ENCODE assay signal across 19 mouse cellular contexts in genomic region chr6:115225519-115225918, GRCm38 (mm10). TPM values are rescaled to one million over a fixed set of nuclear protein-coding genes. Genes with fewer than 3 reads are reported as not detected.
DNase-seq lines count a peak whose midpoint lies in the region; ATAC-seq and TF ChIP-seq lines count a peak whose summit lies in the region.
"Had no signal": no experiment of that assay in that cellular context is flagged by ENCODE, and none has a peak within 500 bp of the region (broad histone marks: within the 10 kb centered on the region; RNA-seq: fewer than 3 reads in every experiment).

No protein-coding gene starts in this region.

- TF ChIP-seq POLR2A in thymus, adult 2 months (IDR thresholded peaks at IDR 0.05; ENCODE audit: control insufficient read depth, extremely low read depth, insufficient read depth, low read length, poor library complexity): no peak

- no peaks in the 10 kb centered on the region for H3K4me1 ChIP-seq in forebrain, embryonic 14.5 days (ENCODE audit: control insufficient read depth, insufficient read depth, low read length)
- no peaks in the 10 kb centered on the region for H3K4me1 ChIP-seq in forebrain, embryonic 12.5 days
- H3K4me1 ChIP-seq in thymus, adult 2 months (replicated peaks; ENCODE audit: control insufficient read depth, insufficient read depth, low read length): no peaks in the 10 kb centered on the region

- no peaks in the 10 kb centered on the region for H3K36me3 ChIP-seq in forebrain, embryonic 14.5 days (ENCODE audit: control insufficient read depth, insufficient read depth, low read length)
- H3K36me3 ChIP-seq in forebrain, embryonic 12.5 days (replicated peaks): no peaks in the 10 kb centered on the region
- no peaks in the 10 kb centered on the region for H3K36me3 ChIP-seq in thymus, adult 2 months (ENCODE audit: control insufficient read depth, insufficient read depth, low read length)
- H3K36me3 ChIP-seq: G1E had no signal

- no peak for TF ChIP-seq CTCF in thymus, adult 2 months (IDR thresholded peaks at IDR 0.05; ENCODE audit: borderline replicate concordance, control insufficient read depth, extremely low read depth, insufficient read depth, low read length, poor library complexity)

- ATAC-seq in forebrain, embryonic 14.5 days: no peak
- no peak for ATAC-seq in forebrain, embryonic 12.5 days (ENCODE audit: low FRiP score)
- ATAC-seq: activated CD4-positive, CD25-positive, alpha-beta regulatory T cell, adult 4 months had no signal

- H3K4me3 ChIP-seq in forebrain, embryonic 14.5 days (ENCODE audit: low read depth, low read length): no peak overlapping the region
- H3K4me3 ChIP-seq in forebrain, embryonic 12.5 days (replicated peaks): no peak overlapping the region
- H3K4me3 ChIP-seq in thymus, adult 2 months (ENCODE audit: control insufficient read depth, insufficient read depth, low read length): no peak overlapping the region
- H3K4me3 ChIP-seq: erythroblast, embryonic 14.5 days had no signal

- no peaks in the 10 kb centered on the region for H3K9me3 ChIP-seq in forebrain, embryonic 14.5 days (replicated peaks; ENCODE audit: control insufficient read depth, low read length)
- no peaks in the 10 kb centered on the region for H3K9me3 ChIP-seq in forebrain, embryonic 12.5 days
- H3K9me3 ChIP-seq: G1E had no signal

- no peaks in the 10 kb centered on the region for H3K27me3 ChIP-seq in forebrain, embryonic 14.5 days (replicated peaks; ENCODE audit: control insufficient read depth, insufficient read depth, low read length)
- no peaks in the 10 kb centered on the region for H3K27me3 ChIP-seq in forebrain, embryonic 12.5 days
- H3K27me3 ChIP-seq in thymus, adult 2 months (ENCODE audit: control insufficient read depth, insufficient read depth, low read length): no peaks in the 10 kb centered on the region

- 40% methylated on average over 3 of the region's 3 CpGs for WGBS in forebrain, embryonic 14.5 days
- WGBS in forebrain, embryonic 12.5 days: 69% methylated on average over 3 of the region's 3 CpGs
- 86% methylated on average over 3 of the region's 3 CpGs for WGBS in thymus, adult 2 months

- no peak overlapping the region for H3K27ac ChIP-seq in forebrain, embryonic 14.5 days (ENCODE audit: low read depth, low read length)
- no peak overlapping the region for H3K27ac ChIP-seq in forebrain, embryonic 12.5 days
- no peak overlapping the region for H3K27ac ChIP-seq in thymus, adult 2 months (ENCODE audit: control insufficient read depth, insufficient read depth, low read length)

- H3K9ac ChIP-seq in forebrain, embryonic 14.5 days (ENCODE audit: low read length): no peak overlapping the region
- no peak overlapping the region for H3K9ac ChIP-seq in forebrain, embryonic 12.5 days
- H3K9ac ChIP-seq: lung, embryonic 14.5 days had no signal

- DNase-seq in forebrain, embryonic 14.5 days (ENCODE audit: low spot score): peak; percentile 76
- peak; percentile 29 for DNase-seq in NIH3T3 (ENCODE audit: low read depth)
- peak; percentile 81 to 87 for DNase-seq in cerebellum, adult 18-20 months
- DNase-seq in layer of hippocampus, adult 18-20 months (ENCODE audit: low spot score in 2 of 2): peak; percentile 80 to 93
- DNase-seq in thymus, adult 2 months: no peak
- DNase-seq in gastrocnemius, postnatal 25 days: no peak
- no peak for DNase-seq in frontal cortex, postnatal 14 days (ENCODE audit: low spot score in 2 of 2)
- DNase-seq: B cell, adult 2 months; gastrocnemius, postnatal 36 days; kidney, postnatal 36 days; lung, embryonic 14.5 days; thymus, postnatal 25 days had no signal

- no peak overlapping the region for H3K4me2 ChIP-seq in forebrain, embryonic 14.5 days (ENCODE audit: low read length)
- H3K4me2 ChIP-seq in forebrain, embryonic 12.5 days: no peak overlapping the region
- H3K4me2 ChIP-seq: lung, embryonic 14.5 days had no signal

RNA-seq across cellular contexts. Expression of gene Gm17482, which starts 1.6 kb away (rescaled TPM):
- not detected in 2 replicates for polyA plus RNA-seq in forebrain, embryonic 14.5 days (2014; fragmentation: Nextera tagmentation; extraction: Ambion mirVana)
- not detected in 2 replicates for polyA plus RNA-seq in forebrain, embryonic 12.5 days (2016; fragmentation: Nextera tagmentation; extraction: Ambion mirVana)
- not detected for total RNA-seq in layer of hippocampus, adult 18-20 months (2021)
- not detected in 2 replicates for polyA plus RNA-seq in thymus, adult 2 months (2012; rRNA removed)
- not detected for total RNA-seq in gastrocnemius, postnatal 25 days (2021)
- total RNA-seq: G1E; gastrocnemius, postnatal 36 days had no signal
- polyA plus RNA-seq: activated CD4-positive, CD25-positive, alpha-beta regulatory T cell, adult 4 months; cortical plate, adult 2 months; erythroblast, embryonic 14.5 days; G1E; heart, postnatal 0 days; limb, embryonic 11.5 days; lung, embryonic 14.5 days had no signal

RNA-seq across cellular contexts. Expression of gene Timp4, which starts 26.5 kb away (rescaled TPM):
- polyA plus RNA-seq in forebrain, embryonic 14.5 days (2014; fragmentation: Nextera tagmentation; extraction: Ambion mirVana): 1.5 and 2.0 TPM in 2 replicates
- 0.23 and 0.29 TPM in 2 replicates for polyA plus RNA-seq in forebrain, embryonic 12.5 days (2016; fragmentation: Nextera tagmentation; extraction: Ambion mirVana)
- 10 to 100 TPM; 19.9 to 22.0 TPM for total RNA-seq in layer of hippocampus, adult 18-20 months (2021)
- 2.3 and 4.2 TPM in 2 replicates for polyA plus RNA-seq in thymus, adult 2 months (2012; rRNA removed)
- total RNA-seq in gastrocnemius, postnatal 25 days (2021): 10 to 100 TPM; 21.8 to 23.9 TPM
- polyA plus RNA-seq: erythroblast, embryonic 14.5 days; G1E had no signal

Comparison
In these comparisons a context has a peak if more than half of its experiments do, and no peak if none do; other contexts are left out.
1. DNase-seq: peak in forebrain, embryonic 14.5 days (single experiment), NIH3T3 (single experiment), cerebellum, adult 18-20 months (2 of 2) and layer of hippocampus, adult 18-20 months (2 of 2); none in thymus, adult 2 months (single experiment), gastrocnemius, postnatal 25 days (single experiment) and frontal cortex, postnatal 14 days (0 of 2).